Mouse (Mus musculus): ENCODE measurements around the gene Calm1.

DNA sequence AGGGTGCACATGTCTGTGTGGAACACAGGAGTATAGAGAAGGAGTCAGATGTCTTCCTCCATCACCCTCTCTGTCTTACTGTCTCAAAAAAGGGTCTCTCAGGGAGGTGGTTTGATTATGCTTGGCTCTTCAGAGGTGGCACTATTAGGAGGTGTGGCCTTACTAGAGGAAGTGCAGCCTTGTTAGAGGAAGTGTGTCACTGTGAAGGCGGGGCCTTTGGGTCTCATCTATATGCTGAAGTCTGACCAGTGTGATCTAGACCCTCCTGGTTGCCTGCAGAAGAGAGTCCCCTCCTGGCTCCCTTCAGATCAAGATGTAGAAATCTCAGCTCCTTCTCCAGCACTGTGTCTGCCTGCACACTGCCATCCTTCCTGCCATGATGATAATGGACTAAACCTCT is 5.1 kb upstream of the Calm1 start:
- TF ChIP-seq CTCF (IDR thresholded peaks at IDR 0.05; ENCODE audit: low read depth, low read length) (no peak), POLR2A (IDR thresholded peaks at IDR 0.05; ENCODE audit: borderline replicate concordance, low read depth, low read length) (no peak)

Measured in bone marrow macrophage, adult 2 months (primary cell).